Mouse (Mus musculus): Measurements from ENCODE around the gene Spag5. TPM values are rescaled to one million over a fixed set of nuclear protein-coding genes. Genes with fewer than 3 reads are reported as not detected.
A peak's percentile ranks its signal among the peaks of the same experiment; 100 is the strongest.
"Not testable (repeated sequence)": the region's sequence is repeated elsewhere in the genome, so short reads cannot be mapped to it uniquely, and the experiment has no call there.

The Spag5 gene
- 10 to 100 TPM; 14.6 to 16.1 TPM for total RNA-seq (2021)
- long read RNA-seq, experiment 1, partial matches to known transcripts = 2 of 8 reads
- long read RNA-seq, experiment 1, other reads (novel, unspliced or antisense) = 4 of 8 reads
- long read RNA-seq, experiment 2, partial matches to known transcripts = 0 of 7 reads
- long read RNA-seq, experiment 2, other reads (novel, unspliced or antisense) = 3 of 7 reads

DNA sequence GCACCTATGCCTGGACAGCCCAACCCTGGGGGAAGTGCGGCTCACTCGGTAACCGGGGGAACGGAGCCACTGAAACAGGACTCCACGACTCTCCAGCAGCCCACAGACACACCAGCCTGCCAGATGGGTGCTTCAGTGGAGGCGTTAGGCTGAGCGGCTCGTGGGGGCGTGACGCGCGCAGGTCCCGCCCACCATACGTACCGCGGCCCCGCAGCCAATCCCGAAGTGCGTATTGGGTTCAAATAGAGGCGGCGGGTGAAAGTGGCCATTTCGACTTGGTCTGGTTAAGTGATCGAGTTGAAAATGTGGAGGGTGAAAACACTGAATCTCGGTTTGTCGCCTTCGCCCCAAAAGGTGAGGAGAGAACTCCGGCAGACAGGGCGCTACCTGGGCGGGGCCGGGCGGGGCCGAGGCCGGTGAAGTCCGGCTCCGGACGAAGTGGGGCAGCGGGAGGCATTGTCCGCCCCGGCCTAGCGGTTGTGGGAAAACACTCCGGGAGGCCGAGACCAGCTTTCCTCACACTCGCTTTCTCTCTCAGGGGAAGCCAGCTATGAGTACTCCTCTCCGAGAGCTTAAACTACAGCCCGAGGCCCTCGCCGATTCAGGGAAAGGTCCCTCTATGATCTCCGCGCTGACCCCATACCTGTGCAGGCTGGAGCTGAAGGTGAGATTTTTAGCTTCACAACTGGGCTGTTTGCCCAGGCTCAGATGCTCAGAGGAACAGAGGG is at the start of gene Spag5:
Spag5 (plus strand) TSS at position 173 of the 728 bp plus-strand sequence.
- DNase-seq (ENCODE audit: low spot score in 2 of 2) = peak; percentile 76 to 87

DNA sequence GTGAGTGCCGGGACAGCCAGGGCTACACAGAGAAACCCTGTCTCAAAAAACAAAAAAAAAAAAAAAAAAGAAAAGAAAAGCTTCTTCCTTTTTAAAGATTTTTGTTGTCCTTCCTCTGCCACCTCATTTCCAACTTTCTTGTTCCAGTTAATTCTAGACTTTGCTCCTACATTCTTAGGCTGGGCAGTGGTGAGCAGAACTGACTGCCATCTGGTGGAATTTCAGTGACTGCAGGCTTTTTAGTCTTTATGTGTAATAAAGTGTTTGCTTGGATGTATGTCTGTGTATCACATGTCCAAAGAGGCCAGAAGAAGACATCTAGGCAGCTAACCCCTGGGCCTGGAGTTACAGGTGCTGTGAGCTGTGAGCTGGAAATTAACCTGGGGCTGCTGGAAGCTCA is 44.7 kb upstream of the Spag5 start:
- DNase-seq (ENCODE audit: low spot score in 2 of 2) = no peak

DNA sequence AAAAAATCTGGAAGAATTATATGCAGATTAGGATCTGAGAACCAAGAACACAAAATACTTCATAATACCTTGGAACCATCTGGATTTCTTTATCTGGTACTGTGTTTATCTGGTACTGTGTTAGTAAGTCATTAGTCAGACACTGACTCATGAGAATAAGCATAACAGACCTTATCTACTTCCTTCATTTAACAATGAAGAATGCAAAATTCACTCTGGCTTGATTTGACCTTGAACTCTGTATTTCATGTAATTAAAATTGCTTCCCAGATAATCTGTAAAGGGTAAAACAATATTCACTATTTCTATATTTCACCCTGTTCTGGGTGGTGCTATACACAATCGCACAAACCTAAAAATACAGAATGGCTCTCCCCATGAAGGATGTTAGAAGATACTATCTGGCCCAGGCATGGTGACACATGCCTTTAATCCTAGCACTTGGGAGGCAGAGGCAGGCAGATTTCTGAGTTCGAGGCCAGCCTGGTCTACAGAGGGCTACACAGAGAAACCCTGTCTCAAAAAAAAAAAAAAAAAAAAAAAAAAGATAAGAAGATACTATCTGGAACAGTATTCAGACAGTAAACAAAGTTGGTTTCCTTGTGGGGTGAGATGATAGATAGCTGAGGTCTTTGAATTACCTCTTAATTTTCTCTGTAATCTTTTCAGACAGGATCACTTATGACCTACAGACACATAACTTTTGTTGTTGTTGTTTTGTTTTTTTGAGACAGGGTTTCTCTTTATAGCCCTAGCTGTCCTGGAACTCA is 40.7 kb upstream of the Spag5 start:
- DNase-seq (ENCODE audit: low spot score in 2 of 2) = no peak

DNA sequence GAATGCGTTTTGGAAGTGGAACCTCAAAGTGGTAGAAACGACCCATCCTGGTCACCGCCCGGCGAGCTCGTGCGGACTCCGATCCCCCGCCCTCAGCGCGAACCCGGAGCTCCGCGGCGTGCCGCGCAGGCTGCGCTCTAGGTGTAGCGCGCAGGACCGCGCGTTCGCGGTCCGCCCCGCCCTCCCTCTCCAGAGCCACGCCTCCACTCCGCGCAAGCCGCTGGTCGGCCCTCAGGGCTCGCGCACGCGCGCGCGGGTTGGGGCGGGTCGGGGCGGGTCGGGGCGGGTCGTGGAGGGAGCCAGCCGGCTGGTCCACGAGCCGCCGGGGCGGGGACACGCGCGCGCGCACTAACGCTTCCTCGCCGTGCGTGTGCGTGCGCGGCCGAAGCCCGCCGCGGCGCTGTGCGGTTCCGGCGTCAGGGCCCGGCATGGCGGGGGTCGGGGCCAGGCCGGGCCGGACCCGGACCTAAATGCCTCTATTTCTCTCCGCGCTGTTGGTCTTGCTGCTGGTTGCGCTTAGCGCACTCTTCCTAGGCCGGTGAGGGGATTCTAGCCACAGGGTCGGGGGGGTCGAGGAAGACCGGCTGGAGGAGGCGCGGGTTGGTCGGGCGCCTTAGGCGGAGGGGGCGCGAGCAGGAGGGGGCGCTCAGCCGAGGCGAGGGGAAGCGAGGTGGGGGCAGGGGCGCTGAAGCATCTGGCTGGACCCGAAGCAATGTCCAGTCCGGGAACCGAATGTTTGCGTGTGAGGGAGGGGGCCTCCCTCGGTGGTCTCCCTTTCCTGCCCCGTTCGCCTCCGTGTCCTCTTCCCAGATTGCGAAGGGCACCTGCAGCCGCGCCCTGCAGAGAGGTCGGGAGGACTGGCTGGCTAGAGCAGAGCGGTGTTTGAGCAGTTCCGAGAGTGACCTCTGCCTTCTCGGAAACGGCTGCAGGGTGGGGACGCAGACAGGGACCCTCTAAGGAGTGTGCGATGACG is 39.7 kb upstream of the Spag5 start, which contains the start of gene 2610507B11Rik:
2610507B11Rik (plus strand) TSS at position 373 of the 973 bp plus-strand sequence.
- peak; percentile 87 to 96 for DNase-seq (ENCODE audit: low spot score in 2 of 2)

DNA sequence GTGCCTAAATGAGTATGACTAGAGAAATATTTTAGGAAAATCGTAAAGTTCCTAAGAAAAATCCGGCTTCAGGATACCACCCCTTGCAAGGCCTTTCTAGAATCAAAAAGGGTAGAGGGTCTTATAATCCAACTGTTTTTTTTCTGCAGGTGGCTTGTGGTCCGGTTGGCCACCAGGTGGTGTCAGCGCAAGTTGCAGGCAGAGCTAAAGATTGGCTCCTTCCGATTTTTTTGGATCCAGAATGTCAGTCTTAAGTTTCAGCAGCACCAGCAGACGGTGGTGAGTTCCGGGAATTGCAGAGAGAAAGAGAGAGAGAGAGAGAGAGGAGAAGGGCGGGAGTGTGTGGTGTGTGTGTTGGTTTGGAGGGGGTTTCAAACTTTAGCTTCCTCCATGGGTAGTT is 38.8 kb upstream of the Spag5 start:
- peak in 1 of 2 experiments; percentile 53 for DNase-seq (ENCODE audit: low spot score in 2 of 2)

DNA sequence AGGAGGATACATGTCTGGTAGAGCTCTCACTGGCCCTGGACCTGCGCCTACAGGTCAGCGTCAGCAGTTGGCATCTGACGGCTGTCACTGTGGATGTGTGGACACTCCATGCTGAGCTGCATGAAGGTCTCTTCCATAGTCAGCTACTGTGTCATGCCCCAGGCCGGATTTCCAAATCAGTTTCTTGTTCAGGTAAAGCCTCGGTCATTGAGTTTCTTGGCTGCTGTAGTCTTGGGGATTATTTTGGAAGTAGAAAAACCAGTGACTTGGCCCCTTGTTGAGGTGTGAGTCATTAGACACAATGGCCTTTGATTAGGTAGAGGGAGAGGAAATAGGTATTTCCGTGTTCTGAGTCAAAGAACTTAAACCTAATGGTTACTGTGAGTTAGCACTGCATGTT is 35.8 kb upstream of the Spag5 start:
- DNase-seq (ENCODE audit: low spot score in 2 of 2) = no peak

DNA sequence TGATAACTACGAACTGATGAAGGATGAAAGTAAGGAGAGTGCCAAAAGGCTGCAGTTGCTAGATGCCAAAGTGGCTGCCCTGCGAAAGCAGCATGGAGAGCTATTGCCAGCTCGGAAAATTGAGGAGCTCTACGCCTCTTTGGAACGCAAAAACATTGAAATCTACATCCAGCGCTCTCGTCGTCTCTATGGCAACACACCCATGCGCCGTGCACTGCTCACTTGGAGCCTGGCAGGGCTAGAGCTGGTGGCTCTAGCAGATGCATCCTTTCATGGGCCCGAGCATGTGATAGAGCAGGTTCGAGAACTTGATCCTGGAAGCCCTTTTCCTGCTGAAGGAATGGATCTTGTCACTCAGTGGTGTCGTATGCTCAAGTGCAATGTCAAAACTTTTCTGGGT is 29.3 kb upstream of the Spag5 start:
- DNase-seq (ENCODE audit: low spot score in 2 of 2) = no peak

DNA sequence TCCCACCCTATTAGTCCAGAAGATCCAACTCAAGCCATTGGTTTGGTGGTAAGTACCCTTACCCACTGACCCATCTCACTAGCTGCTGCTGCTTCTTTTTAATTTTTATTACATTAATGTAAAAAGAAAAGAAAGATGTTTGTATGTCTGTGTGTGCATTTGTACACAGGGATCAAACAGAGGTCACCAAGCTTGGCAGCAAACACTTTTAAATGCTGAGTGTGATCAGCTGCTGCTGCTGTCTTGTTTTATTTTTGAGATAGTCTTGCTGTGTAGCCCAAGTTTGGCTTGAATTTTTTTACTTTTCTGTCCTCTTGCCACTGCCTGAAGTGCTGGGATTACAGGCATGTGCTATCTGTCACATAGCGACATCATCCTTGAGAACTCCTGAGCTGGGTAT is 25.7 kb upstream of the Spag5 start:
- no peak for DNase-seq (ENCODE audit: low spot score in 2 of 2)

DNA sequence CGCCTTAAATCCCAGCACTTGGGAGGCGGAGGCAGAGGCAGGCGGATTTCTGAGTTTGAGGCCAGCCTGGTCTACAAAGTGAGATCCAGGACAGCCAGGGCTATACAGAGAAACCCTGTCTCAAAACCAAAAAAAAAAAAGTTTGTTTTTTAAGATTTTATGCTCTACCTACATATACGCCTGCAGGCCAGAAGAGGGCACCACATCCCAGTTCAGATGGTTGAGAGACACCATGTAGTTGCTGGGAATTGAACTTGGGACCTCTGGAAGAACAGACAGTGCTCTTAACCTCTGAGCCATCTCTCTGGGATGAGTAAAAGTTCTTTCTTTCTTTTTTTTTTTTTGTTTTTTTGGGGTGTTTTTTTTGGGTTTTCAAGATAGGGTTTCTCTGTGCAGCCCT is 25.2 kb upstream of the Spag5 start:
- not testable (repeated sequence) for DNase-seq (ENCODE audit: low spot score in 2 of 2)

DNA sequence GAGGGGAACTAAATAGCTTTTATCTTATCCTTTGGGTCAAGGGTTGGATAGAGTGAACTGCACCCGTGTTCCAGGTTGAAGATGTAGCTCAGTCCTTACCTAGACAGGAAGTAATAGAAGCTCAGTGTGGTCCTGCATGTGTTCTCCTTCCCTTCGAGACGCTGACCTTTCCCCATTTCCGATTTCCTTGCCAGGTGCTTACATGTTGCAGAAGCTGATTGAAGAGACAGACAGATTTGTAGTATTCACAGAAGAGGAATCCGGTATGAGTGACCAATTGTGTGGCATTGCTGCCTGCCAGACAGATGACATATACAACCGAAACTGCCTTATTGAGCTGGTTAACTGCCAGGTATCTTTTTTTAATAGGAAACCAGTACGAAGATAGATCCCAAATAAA is 22.5 kb upstream of the Spag5 start:
- no peak for DNase-seq (ENCODE audit: low spot score in 2 of 2)

DNA sequence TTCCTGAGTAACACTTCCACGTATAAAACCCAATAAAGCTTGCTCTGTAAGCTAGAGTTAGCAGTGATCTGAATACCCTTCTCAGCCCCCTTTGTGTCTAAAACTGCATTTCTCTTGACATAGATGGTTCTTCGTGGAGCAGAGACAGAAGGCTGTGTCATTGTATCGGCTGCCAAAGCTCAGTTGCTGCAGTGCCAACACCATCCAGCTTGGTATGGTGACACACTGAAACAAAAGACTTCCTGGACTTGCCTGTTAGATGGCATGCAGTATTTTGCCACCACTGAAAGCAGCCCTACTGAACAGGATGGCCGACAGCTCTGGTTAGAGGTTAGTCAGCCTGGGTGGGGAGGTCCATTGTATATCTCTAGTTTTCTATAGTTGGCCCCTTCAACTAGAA is 21.7 kb upstream of the Spag5 start:
- no peak for DNase-seq (ENCODE audit: low spot score in 2 of 2)

DNA sequence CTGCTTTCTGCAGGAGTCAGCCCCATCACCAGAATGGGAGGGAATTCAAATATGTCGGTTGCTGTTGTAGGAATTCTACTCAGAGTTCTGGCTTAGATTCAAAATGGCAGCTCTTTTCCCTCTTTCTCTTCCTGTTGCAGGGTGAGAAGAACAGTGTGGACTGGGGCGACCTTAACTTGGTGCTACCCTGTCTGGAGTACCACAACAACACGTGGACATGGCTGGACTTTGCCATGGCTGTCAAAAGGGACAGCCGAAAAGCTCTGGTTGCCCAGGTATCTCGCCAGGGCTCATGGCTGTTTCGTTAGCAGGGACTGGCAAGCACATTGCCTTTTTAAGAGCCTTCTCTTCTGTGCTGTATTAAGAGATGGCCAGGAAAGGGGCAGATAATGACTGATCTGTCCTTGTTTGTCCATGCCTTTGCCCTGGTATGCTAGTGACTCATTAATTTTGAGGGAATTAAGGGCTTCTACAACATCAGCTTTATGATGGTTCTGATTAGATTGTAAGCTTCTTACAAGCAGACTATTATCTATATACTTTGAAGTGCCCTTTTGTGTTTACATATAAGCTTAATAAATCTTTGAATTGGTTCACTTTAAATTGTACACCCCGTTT is 12.1 kb upstream of the Spag5 start:
- DNase-seq (ENCODE audit: low spot score in 2 of 2) = no peak

DNA sequence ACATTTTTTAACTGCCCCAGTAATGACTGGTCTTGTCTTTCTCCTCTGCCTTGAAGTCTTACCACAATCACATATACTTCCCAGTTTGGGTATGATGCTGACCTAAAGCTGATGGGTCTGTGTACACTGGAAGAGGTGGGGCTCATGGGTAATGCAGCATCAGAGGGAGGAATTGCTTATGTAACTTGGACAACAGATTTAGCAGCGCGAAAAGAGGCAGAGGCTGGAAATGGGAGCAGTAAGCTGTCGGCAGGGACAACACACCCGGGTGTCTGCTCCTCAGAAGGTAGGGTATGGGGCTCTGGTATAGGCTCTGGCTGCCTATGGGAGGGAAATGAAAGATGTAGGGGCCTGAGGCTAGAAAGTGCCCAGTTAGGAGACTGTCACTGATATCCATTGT is 10.7 kb upstream of the Spag5 start, which contains the start of gene BC030499:
BC030499 (plus strand) TSS at position 188 of the 400 bp plus-strand sequence.
- DNase-seq (ENCODE audit: low spot score in 2 of 2) = no peak

DNA sequence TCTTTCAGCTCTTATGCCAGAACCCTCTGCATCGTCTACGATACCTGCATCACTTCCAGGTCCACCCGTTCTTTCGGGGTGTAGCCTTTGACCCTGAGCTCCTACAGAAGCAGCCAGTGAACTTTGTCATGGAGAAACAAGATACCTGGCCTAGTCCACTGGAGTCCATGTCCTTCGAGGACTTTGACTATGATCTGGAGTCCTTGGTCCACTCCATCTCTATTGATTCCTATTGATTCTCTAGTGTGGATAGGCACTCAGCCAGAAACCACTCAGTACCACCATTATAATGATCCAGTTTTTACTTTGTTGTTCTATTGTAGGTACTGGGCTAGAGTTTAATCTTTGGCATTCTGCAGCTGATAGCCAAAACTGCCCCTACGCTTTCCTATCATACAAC is 6.7 kb upstream of the Spag5 start:
- no peak for DNase-seq (ENCODE audit: low spot score in 2 of 2)

DNA sequence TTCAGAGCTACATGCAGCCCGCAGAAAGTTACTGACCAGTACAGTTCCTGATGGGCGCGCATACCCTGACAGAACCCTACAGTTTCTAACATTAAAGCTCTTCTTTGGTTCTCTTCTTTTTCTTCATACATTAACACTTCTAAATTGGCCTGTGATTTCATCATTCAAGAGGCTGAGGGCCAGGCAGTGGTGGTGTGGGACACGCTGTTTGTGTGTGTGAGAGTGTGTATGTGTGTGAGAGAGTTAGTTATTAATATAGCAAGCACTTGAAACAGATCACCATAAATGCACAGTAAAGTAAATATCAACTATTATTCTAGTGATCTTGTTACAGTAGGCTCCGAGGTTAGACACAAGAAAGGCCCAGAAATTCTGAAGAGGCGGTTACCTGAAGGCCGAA is 412 bp upstream of the Spag5 start:
- DNase-seq (ENCODE audit: low spot score in 2 of 2) = no peak

DNA sequence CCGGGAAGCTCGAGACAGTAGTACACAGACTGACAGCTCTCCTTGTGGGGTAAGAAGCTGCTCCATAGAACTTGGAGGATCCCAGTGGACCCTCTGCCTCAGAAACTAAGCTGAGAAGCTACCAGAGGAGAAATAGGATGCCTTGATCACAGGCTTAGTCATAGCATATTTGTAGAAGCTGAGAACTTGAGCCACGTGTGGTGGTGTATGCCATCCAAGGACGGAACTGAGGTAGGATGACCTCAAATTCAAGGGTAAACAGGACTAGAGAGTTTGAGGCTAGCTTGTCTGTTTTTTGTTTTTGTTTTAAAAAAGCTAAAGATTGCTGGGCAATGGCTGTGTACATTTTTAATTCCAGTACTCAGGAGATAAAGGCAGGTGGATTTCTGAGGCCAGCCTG is 3.9 kb downstream of the Spag5 start:
- DNase-seq (ENCODE audit: low spot score in 2 of 2) = no peak

DNA sequence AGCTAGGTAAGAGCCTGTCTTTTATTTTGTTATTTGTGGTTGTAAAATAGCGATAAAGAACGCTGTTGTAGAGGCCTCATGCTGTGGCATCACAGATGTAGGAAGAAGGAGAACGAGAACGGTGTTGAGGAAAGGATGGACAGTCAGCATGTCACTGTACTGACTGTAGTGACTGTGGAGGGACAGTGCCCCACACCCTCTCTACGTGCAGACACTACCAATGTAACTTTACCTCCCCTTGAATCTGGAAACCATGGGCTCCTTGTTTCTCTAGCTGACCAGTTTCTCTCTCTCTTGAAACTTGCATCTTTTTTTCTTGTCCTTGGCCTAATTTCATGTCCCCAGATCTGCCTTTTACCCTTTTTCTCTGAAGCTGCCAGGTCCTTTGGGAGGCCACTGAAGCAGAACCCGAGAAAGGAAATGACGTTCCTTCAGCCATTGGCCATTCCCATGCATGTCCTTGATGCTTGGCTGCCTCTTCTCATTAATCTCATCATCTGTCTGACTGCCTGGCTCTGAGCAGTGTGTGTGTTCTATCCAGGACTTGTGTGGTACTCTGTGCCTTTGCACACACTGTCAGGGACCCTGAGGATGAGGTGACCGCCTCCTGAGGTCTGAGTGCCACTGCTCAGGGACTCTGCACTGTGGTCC is 9.7 kb downstream of the Spag5 start:
- DNase-seq (ENCODE audit: low spot score in 2 of 2) = no peak

DNA sequence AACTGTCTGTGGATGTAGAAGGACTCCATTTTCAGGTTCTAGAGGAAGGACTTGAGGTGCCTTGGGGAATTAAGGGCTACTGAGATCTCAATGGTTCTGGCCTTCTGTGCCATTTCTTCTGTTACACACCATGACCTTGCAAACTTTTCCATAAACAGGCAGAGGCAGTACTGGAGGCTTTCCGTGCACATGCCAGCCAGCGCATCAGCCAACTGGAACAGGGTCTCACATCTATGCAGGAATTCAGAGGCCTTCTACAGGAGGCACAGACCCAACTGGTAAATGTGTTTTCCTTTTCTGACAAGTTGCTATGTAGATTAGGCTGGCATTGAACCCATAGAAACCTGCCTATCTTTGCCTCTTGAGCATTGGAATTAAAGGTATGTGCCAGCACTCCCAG is 12.3 kb downstream of the Spag5 start:
- DNase-seq (ENCODE audit: low spot score in 2 of 2) = no peak

DNA sequence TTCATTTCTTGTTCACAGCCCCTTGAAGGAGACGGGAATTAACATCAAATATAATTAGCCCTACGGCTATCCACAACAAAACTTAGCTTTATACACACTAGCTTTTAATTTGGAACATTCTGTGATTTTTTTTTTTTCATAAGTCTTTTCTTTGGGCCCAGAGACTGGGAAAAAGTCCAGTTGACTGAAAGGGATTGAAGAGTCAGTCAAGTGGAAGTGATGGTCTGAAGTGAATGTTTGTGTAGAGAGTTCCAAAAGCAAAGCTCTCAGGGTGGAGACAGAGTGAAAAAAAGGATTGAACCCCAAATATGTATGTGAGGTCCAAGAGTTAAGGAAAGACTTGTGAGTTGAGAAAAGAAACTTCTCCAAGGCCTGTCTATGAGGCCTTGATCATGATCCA is 17.1 kb downstream of the Spag5 start:
- no peak for DNase-seq (ENCODE audit: low spot score in 2 of 2)
